Mouse (Mus musculus) thymus, postnatal 14 days (tissue): ENCODE measurements around the gene Ttc22.
A peak's percentile ranks its signal among the peaks of the same experiment; 100 is the strongest.

Source experiments
- DNase-seq: peaks from one replicate; pipeline ENCODE4 v3.0.0; 2021

Gene Ttc22

GRCm38 (mm10) chr4:106617056-106617455, 5.2 kb upstream of the Ttc22 start, which contains the start of gene Lexm:
Gene Lexm, minus strand, starts transcription at chr4:106617241.
- peak; percentile 41 for DNase-seq

DNA sequence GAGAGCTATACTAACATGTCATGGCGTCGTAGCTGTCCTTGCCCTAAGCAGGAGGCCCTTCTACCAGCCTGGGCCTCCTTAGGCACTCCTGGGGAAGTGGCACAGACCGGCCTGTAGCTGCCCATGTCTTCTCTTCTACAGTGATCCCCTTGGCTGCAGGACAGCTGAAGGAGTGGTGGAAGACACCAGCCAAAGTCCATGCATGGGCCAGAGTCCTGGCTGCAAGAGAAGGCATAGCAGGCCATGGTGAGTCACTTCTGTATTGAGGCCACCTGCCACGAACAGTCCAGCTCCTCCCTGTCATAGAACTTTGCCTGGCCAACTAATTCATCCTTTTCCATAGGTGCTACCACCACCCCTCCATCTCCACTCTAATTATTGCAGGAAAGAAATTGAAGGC, 3.3 kb upstream of the Ttc22 start:
- no peak for DNase-seq

DNA sequence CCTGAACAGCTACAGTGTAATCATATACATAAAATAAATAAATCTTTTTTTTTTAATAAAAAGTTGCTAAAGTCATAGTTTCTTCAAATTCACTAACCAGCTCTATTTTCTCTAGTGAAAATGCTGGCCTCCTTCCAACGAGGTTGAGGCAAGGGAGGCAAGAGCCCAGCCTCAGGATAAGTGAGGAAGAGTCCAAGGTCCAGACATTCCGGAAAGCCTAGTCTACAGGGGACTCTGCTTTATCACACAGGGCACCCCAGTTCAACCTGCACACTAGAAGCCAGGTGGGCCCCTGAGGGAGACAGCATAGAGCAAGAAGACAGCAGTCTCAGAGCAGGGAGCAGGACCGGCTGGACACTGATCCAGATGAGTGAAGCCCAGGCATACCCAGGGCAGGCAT, 804 bp upstream of the Ttc22 start:
- DNase-seq: no peak

GRCm38 (mm10) chr4:106622712-106623111, 480 bp downstream of the Ttc22 start:
- DNase-seq: no peak

GRCm38 (mm10) chr4:106624271-106624670, 2.0 kb downstream of the Ttc22 start:
- DNase-seq: no peak

- DNase-seq: no peak
These were observed 5.6 kb downstream of the Ttc22 start for GRCm38 (mm10) chr4:106627809-106628208.

DNA sequence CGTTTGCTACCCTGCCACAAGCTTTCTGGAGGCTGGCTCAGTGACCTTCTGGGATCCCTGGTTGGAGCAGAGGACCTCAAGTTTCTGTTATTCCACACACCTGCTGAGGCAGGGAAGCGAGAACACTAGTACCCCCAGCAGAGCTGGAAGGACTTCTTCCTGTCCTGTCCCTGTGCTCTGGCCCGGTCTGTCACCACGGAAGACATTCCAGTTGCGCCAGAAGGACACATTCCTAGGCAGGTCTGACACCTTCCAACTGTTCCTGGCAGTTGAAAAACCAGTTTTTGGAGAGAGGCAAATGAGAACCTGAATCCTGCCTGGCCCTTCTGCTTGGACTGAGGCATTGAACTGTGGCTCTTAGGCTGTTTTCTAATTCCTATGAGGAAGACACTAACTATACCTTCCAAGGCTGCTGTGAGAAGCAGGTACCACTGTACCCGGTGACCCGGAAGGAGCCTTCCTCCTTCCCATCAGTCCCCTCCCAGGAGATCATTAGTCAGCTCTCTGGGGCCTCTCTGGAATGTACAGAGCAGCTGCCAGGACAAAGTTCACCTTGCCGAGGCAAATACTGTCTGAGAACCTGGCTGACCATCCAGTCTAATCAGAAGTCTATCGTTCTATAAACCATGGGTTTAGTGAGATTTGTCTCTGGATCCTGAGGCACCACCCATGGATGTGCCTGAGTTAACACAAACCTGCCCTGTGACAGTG, 6.6 kb downstream of the Ttc22 start:
- DNase-seq: no peak

- DNase-seq: no peak
These were observed 7.1 kb downstream of the Ttc22 start for GRCm38 (mm10) chr4:106629374-106629773.

- DNase-seq: peak; percentile 58
These were observed 8.3 kb downstream of the Ttc22 start for GRCm38 (mm10) chr4:106630333-106631220.

- DNase-seq: no peak
These were observed 10.1 kb downstream of the Ttc22 start for GRCm38 (mm10) chr4:106632313-106632712.

DNA sequence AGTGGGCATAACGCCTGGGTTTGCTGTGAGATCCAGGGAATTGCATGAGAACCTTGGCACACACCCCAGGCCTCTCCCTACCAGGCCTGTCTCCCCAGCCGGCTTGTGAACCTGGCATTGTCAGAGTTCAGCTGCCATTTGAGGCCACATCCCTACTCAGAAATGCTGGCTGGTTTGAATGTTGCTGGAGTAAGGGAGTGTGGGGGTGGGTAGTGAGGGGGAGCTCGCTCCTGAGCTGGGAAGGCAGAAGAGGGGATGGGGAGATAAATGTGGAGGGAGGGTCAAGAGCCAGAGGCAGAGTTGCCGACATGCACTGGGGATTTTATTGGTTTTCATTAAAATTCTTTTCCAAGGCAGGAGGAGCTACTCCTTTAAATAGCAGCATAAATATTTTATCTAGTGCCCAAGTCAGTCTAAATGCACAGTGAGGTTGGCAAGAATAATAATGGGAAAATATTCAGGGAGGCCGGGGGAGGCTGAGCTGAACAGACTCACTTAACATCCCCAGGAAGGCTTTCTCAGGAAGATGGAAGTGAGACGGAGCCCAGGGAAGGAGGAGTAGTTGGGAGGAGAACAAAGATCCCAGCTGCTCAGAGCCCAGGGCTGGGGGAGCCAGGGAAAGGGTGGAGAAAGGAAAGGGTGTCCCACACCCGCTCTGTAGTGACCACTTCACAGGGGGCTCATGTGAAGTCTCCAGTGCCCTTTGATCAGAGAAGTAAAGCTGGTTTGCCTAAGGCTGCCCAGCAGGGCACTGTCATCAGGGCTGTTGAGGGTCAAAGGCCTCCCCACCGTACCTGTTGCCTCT, 11.3 kb downstream of the Ttc22 start:
- DNase-seq: no peak

- DNase-seq: no peak
These were observed 11.9 kb downstream of the Ttc22 start for GRCm38 (mm10) chr4:106634086-106634479.

DNA sequence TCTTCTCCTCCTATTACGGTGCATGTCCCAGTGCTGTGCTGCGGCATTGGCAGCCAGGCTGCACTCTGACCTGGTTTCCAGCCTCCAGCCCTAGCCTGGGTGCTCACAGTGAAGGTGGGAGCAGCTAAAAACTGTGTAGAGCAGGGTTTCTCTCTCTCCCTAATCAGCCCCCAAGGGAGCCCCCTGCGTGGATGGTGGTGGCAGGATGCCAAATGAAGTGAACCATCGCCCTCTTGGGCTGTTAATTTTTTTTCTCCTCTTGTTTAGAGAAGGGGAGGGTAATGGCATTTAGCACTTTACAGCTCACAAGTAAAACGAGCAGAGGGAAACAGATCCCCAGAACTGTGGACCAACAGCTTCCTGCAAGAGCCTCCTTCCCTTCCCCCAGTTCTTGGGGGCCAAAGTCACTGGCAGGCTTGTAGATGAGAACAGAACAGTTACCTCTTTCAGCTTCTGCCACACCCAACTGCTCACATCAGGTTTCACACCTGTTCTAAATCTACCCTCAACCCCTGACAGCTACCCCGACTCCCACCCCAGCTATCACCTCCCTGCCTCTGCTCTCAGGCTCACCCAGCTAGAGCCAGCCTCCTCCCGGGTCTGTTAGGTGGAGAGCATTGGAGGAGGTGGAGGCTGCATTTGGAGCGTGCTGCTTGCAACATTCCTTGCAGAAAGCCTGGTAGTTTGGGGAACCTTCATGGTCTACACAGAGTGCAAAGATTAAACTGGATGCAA, 21.4 kb downstream of the Ttc22 start:
- no peak for DNase-seq

DNA sequence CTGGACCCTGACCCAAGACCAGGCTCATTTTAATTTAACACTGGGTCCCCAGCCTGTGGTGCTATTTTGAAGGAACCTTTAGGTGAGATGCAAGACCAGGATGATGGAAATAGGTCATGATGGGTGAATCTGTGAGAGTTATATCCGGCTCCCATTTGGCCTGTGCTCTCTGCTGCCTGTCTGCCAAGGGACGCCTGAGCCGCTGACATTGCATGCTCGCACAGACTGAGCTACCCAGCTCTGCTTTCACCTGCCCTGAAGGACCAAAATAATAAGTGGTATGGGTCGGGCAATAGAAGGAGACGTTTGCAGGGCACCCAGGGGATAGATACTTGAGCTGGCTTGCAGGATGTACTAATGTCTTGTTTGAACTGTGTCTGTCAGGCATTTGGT, 22.0 kb downstream of the Ttc22 start:
- DNase-seq: no peak

GRCm38 (mm10) chr4:106645797-106646196, 23.6 kb downstream of the Ttc22 start:
- no peak for DNase-seq

DNA sequence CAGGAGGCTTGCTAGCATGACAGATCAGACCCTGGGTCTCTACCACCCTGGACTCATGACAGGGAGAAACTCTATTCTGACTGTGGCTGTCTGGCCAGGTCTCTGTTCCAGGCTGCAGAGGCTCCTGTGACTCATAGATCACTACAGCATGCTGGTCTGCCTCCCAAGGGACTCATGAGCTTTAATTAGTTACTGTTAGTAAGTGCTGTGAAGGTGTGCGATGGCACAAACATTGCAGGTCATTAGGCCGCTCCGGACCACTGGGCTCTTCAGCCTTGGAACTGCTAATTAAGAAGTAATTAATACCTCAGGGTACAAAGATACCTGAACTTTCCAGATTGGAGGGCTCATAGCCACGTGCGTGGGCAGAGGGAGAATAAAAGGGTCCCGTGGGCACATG, 24.9 kb downstream of the Ttc22 start:
- no peak for DNase-seq

GRCm38 (mm10) chr4:106650833-106651527, 28.7 kb downstream of the Ttc22 start, which contains the start of gene Pars2:
Gene Pars2, plus strand, starts transcription at chr4:106651069.
- peak; percentile 98 for DNase-seq

GRCm38 (mm10) chr4:106652546-106652945, 30.3 kb downstream of the Ttc22 start:
- DNase-seq: no peak

GRCm38 (mm10) chr4:106653051-106653450, 30.8 kb downstream of the Ttc22 start:
- DNase-seq: no peak

GRCm38 (mm10) chr4:106655681-106656080, 33.4 kb downstream of the Ttc22 start:
- DNase-seq: no peak

DNA sequence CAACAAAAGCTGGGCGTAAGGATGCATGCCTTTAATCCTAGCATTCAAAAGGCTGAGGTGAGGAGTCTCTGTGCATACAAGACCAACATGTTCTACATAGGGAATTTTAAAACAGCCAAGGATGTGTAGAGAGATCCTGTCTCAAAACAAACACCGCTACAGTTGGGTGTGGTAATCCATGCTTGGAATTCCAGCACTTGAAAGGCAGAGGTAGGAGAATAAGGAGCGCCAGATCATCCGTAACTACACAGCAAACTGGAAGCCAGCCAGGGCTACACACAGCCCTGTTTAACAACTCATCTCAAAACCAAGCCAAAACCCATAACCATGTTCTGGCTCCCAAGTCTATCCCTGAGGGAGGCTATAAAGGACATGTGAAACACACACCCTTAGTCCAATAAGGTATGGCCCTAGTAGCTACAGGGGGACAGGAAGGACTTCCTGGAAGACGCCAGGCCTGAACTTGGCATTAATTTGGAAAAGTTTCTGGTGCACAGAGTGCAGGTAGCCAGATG, 41.8 kb downstream of the Ttc22 start:
- DNase-seq: no peak

DNA sequence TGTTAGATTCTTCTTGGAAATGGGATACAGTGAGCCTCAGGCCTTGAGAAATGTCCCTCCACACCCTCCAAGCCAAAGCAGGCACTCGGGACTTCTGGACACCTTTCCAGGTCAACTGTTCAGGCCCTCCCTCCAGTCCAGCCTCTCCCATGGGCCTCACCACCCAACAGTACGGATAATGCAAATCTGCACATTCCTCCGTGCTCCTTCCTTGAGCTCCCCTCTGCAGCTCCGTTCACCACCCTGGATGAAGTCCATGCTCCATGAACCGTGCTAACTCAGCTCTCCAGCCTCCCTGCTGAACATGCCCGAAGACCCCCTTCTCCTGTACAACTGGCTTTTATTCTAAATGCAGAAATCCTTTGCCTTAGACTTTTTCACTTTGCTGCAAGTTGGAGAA, 42.5 kb downstream of the Ttc22 start:
- DNase-seq: no peak
